Mouse (Mus musculus): Measurements from ENCODE around the gene Hoxa1.

The Hoxa1 gene

GRCm38 (mm10) chr6:52190410-52190809 is 32.3 kb upstream of the Hoxa1 start:
- no peak for DNase-seq (ENCODE audit: low read depth, low spot score)

GRCm38 (mm10) chr6:52189909-52190308 is 31.8 kb upstream of the Hoxa1 start:
- no peak for DNase-seq (ENCODE audit: low read depth, low spot score)

- DNase-seq (ENCODE audit: low read depth, low spot score): peak; percentile 54
Measured at GRCm38 (mm10) chr6:52189172-52189591, 31.1 kb upstream of the Hoxa1 start.

- no peak for DNase-seq (ENCODE audit: low read depth, low spot score)
Measured at GRCm38 (mm10) chr6:52186500-52186899, 28.4 kb upstream of the Hoxa1 start.

GRCm38 (mm10) chr6:52185834-52186233 is 27.7 kb upstream of the Hoxa1 start:
- no peak for DNase-seq (ENCODE audit: low read depth, low spot score)

- peak; percentile 92 for DNase-seq (ENCODE audit: low read depth, low spot score)
Measured at GRCm38 (mm10) chr6:52185222-52185621, 27.1 kb upstream of the Hoxa1 start.

- peak; percentile 52 for DNase-seq (ENCODE audit: low read depth, low spot score)
Measured at GRCm38 (mm10) chr6:52184668-52185067, 26.6 kb upstream of the Hoxa1 start.

- DNase-seq (ENCODE audit: low read depth, low spot score): peak; percentile 49
Measured at GRCm38 (mm10) chr6:52183311-52184080, 25.4 kb upstream of the Hoxa1 start.

GRCm38 (mm10) chr6:52182793-52183192 is 24.7 kb upstream of the Hoxa1 start:
- DNase-seq (ENCODE audit: low read depth, low spot score): no peak

- no peak for DNase-seq (ENCODE audit: low read depth, low spot score)
Measured at GRCm38 (mm10) chr6:52182030-52182429, 23.9 kb upstream of the Hoxa1 start.

- DNase-seq (ENCODE audit: low read depth, low spot score): no peak
Measured at GRCm38 (mm10) chr6:52180726-52181125, 22.6 kb upstream of the Hoxa1 start.

GRCm38 (mm10) chr6:52180213-52180710 is 22.1 kb upstream of the Hoxa1 start:
- DNase-seq (ENCODE audit: low read depth, low spot score): no peak

- DNase-seq (ENCODE audit: low read depth, low spot score): no peak
Measured at GRCm38 (mm10) chr6:52179690-52180089, 21.6 kb upstream of the Hoxa1 start.

GRCm38 (mm10) chr6:52178918-52179665 is 21.0 kb upstream of the Hoxa1 start:
- no peak for DNase-seq (ENCODE audit: low read depth, low spot score)

GRCm38 (mm10) chr6:52177806-52178205 is 19.7 kb upstream of the Hoxa1 start:
- no peak for DNase-seq (ENCODE audit: low read depth, low spot score)

- DNase-seq (ENCODE audit: low read depth, low spot score): peak; percentile 71
Measured at GRCm38 (mm10) chr6:52177061-52177735, 19.1 kb upstream of the Hoxa1 start, which contains the start of gene 5730596B20Rik. Gene 5730596B20Rik, plus strand, starts transcription at chr6:52177498.

- DNase-seq (ENCODE audit: low read depth, low spot score): no peak
Measured at GRCm38 (mm10) chr6:52176391-52176790, 18.3 kb upstream of the Hoxa1 start.

- no peak for DNase-seq (ENCODE audit: low read depth, low spot score)
Measured at GRCm38 (mm10) chr6:52175864-52176263, 17.7 kb upstream of the Hoxa1 start.

GRCm38 (mm10) chr6:52174968-52175751 is 17.0 kb upstream of the Hoxa1 start:
- DNase-seq (ENCODE audit: low read depth, low spot score): peak; percentile 64

GRCm38 (mm10) chr6:52173648-52174047 is 15.5 kb upstream of the Hoxa1 start:
- DNase-seq (ENCODE audit: low read depth, low spot score): no peak

GRCm38 (mm10) chr6:52172501-52172900 is 14.4 kb upstream of the Hoxa1 start:
- DNase-seq (ENCODE audit: low read depth, low spot score): peak; percentile 96

Measured in 3T3-L1 (cell line).